Mouse (Mus musculus) MEL (cell line): ENCODE measurements at regions not wholly inside any gene's neighbourhood (a gene's known extent, or its start where the extent isn't known, plus 50 kb on each side); places are given as distances from the start of the nearest gene placed in this dataset.

Source experiments
- DNase-seq: peaks from one replicate; pipeline ENCODE4 v3.0.0; 2011; ENCODE audit warnings: low read depth, low spot score
- H3K27ac ChIP-seq: 2 replicates; pipeline ENCODE4 v1.5.1; 2012; ENCODE audit warnings: low read depth, mild to moderate bottlenecking, control low read depth, low read length, moderate library complexity; ENCODE audit not compliant: control insufficient read depth
- H3K27me3 ChIP-seq, 2 experiments: fragments of 150-350 bp in 1 of 2; sonication (generic) in 1 of 2; 2 replicates each; pipeline ENCODE4 v1.6.1; 2012; ENCODE audit warnings: low read length in 2 of 2, mild to moderate bottlenecking in 2 of 2, improper control_type of control experiment in 1 of 2, moderate library complexity in 1 of 2; ENCODE audit not compliant: insufficient read depth in 2 of 2, control insufficient read depth in 1 of 2
- H3K36me3 ChIP-seq, 2 experiments: 2 replicates each; pipeline ENCODE4 v1.6.1; 2012 to 2014; ENCODE audit warnings: low read length in 2 of 2, improper control_type of control experiment in 1 of 2, inconsistent platforms in 1 of 2, mild to moderate bottlenecking in 1 of 2; ENCODE audit not compliant: insufficient read depth in 2 of 2, control insufficient read depth in 1 of 2
- H3K4me1 ChIP-seq, 2 experiments: fragments of 150-350 bp in 1 of 2; sonication (generic) in 1 of 2; 2 replicates each; pipeline ENCODE4 v1.6.1; 2012; ENCODE audit warnings: low read length in 2 of 2, improper control_type of control experiment in 1 of 2, mild to moderate bottlenecking in 1 of 2; ENCODE audit not compliant: insufficient read depth in 2 of 2, control insufficient read depth in 1 of 2
- H3K4me3 ChIP-seq, 2 experiments: fragments of 150-350 bp in 1 of 2; sonication (generic) in 1 of 2; 2 replicates each; pipeline ENCODE4 v1.5.1; 2012; ENCODE audit warnings: low read depth in 2 of 2, low read length in 2 of 2, mild to moderate bottlenecking in 2 of 2, moderate library complexity in 2 of 2, control low read depth in 1 of 2, improper control_type of control experiment in 1 of 2; ENCODE audit not compliant: control insufficient read depth in 1 of 2, insufficient read depth in 1 of 2
- H3K79me2 ChIP-seq: 2 replicates; pipeline ENCODE4 v1.6.1; 2012; ENCODE audit warnings: mild to moderate bottlenecking, low read length, moderate library complexity; ENCODE audit not compliant: control insufficient read depth, poor library complexity, insufficient read depth
- H3K9ac ChIP-seq: 2 replicates; pipeline ENCODE4 v1.6.1; 2012; ENCODE audit warnings: low read depth, mild to moderate bottlenecking, control low read depth, low read length, moderate library complexity; ENCODE audit not compliant: control insufficient read depth, poor library complexity, severe bottlenecking
- H3K9me3 ChIP-seq: fragments of 150-350 bp; sonication (generic); replicated peaks from 2 replicates; pipeline ENCODE4 v1.6.1; 2012; ENCODE audit warnings: mild to moderate bottlenecking, low read length, improper control_type of control experiment, moderate library complexity; ENCODE audit not compliant: insufficient read depth
- ELF1 ChIP-seq: IDR thresholded peaks from 2 replicates; pipeline ENCODE4 v1.6.1; 2014; ENCODE audit warnings: low read depth, mild to moderate bottlenecking, inconsistent platforms, low read length, improper control_type of control experiment, moderate library complexity
- EP300 ChIP-seq, 2 experiments: IDR thresholded peaks; 2 replicates each; pipeline ENCODE4 v1.6.1; 2011; ENCODE audit warnings: improper control_type of control experiment in 2 of 2, low read length in 2 of 2, low read depth in 1 of 2, mild to moderate bottlenecking in 1 of 2
- GABPA ChIP-seq: IDR thresholded peaks from 2 replicates; pipeline ENCODE4 v1.6.1; 2012; ENCODE audit warnings: low read depth, mild to moderate bottlenecking, inconsistent platforms, low read length, improper control_type of control experiment, moderate library complexity
- GATA1 ChIP-seq: IDR thresholded peaks from 2 replicates; pipeline ENCODE4 v1.6.1; 2011; ENCODE audit warnings: low read depth, low read length, improper control_type of control experiment
- JUND ChIP-seq: IDR thresholded peaks from 2 replicates; pipeline ENCODE4 v1.6.1; 2011; ENCODE audit warnings: low read depth, mild to moderate bottlenecking, improper control_type of control experiment, low read length
- KAT2A ChIP-seq: conservative IDR thresholded peaks from 2 replicates; pipeline ENCODE4 v1.6.1; 2012; ENCODE audit warnings: low read depth, low read length, improper control_type of control experiment, inconsistent platforms
- MAFK ChIP-seq: IDR thresholded peaks from 2 replicates; pipeline ENCODE4 v1.6.1; 2011; ENCODE audit warnings: low read depth, mild to moderate bottlenecking, low read length, improper control_type of control experiment, borderline replicate concordance
- MAX ChIP-seq: IDR thresholded peaks from 2 replicates; pipeline ENCODE4 v1.6.1; 2011; ENCODE audit warnings: low read length, improper control_type of control experiment
- MAZ ChIP-seq: IDR thresholded peaks from 2 replicates; pipeline ENCODE4 v1.6.1; 2012; ENCODE audit warnings: low read depth, mild to moderate bottlenecking, inconsistent platforms, low read length, improper control_type of control experiment
- MEF2A ChIP-seq: IDR thresholded peaks from 2 replicates; pipeline ENCODE4 v1.6.1; 2014; ENCODE audit warnings: low read depth, mild to moderate bottlenecking, inconsistent platforms, low read length, improper control_type of control experiment; ENCODE audit not compliant: poor library complexity, insufficient replicate concordance, severe bottlenecking; ENCODE audit errors: extremely low read depth
- MYB ChIP-seq: IDR thresholded peaks from 2 replicates; pipeline ENCODE4 v1.6.1; 2011; ENCODE audit warnings: mild to moderate bottlenecking, low read depth, low read length, improper control_type of control experiment
- MYC ChIP-seq: IDR thresholded peaks from 2 replicates; pipeline ENCODE4 v1.6.1; 2011; ENCODE audit warnings: low read depth, mild to moderate bottlenecking, low read length, improper control_type of control experiment, moderate library complexity
- NRF1 ChIP-seq: IDR thresholded peaks from 2 replicates; pipeline ENCODE4 v1.6.1; 2014; ENCODE audit warnings: low read depth, mild to moderate bottlenecking, inconsistent platforms, low read length, improper control_type of control experiment, moderate library complexity; ENCODE audit not compliant: poor library complexity, insufficient read depth, severe bottlenecking
- POLR2A ChIP-seq, 2 experiments: IDR thresholded peaks; 2 replicates each; pipeline ENCODE4 v1.6.1; 2011 to 2012; ENCODE audit warnings: low read length in 2 of 2, mild to moderate bottlenecking in 2 of 2, control low read depth in 1 of 2, improper control_type of control experiment in 1 of 2, low read depth in 1 of 2, moderate library complexity in 1 of 2; ENCODE audit not compliant: control insufficient read depth in 1 of 2, insufficient read depth in 1 of 2, poor library complexity in 1 of 2
- POLR2AphosphoS2 ChIP-seq: IDR thresholded peaks from 2 replicates; pipeline ENCODE4 v1.6.1; 2011; ENCODE audit warnings: low read length, improper control_type of control experiment
- RCOR1 ChIP-seq: IDR thresholded peaks from 2 replicates; pipeline ENCODE4 v1.6.1; 2012; ENCODE audit warnings: low read depth, mild to moderate bottlenecking, inconsistent platforms, low read length, improper control_type of control experiment
- TAL1 ChIP-seq: IDR thresholded peaks from 2 replicates; pipeline ENCODE4 v1.6.1; 2012; ENCODE audit warnings: mild to moderate bottlenecking, inconsistent platforms, low read length, moderate library complexity, mixed read lengths
- USF1 ChIP-seq: IDR thresholded peaks from 2 replicates; pipeline ENCODE4 v1.6.1; 2014; ENCODE audit warnings: low read depth, mild to moderate bottlenecking, inconsistent platforms, low read length, improper control_type of control experiment, moderate library complexity
- ZC3H11A ChIP-seq: IDR thresholded peaks from 2 replicates; pipeline ENCODE4 v1.6.1; 2012; ENCODE audit warnings: low read depth, mild to moderate bottlenecking, inconsistent platforms, low read length, improper control_type of control experiment

- H3K4me3 ChIP-seq: no peak overlapping the region
- TF ChIP-seq MAX (no peak), KAT2A (no peak), JUND (no peak), ZC3H11A (no peak), MYC (no peak), POLR2A (IDR thresholded peaks at IDR 0.05; ENCODE audit: control insufficient read depth in 1 of 2, insufficient read depth in 1 of 2, low read depth in 1 of 2, low read length in 2 of 2, poor library complexity in 1 of 2) (no peak), MAZ (no peak), NRF1 (no peak), USF1 (no peak), TAL1 (no peak), GABPA (no peak), GATA1 (no peak), MAFK (no peak)
- TF ChIP-seq, all 39 proteins: peak for 0
- Histone ChIP-seq H3K9ac (no peak overlapping the region), H3K27ac (no peak overlapping the region), H3K36me3 (no peaks in the 10 kb centered on the region), H3K4me1 (no peaks in the 10 kb centered on the region), H3K79me2 (no peaks in the 10 kb centered on the region), H3K27me3 (no peaks in the 10 kb centered on the region), H3K9me3 (no peaks in the 10 kb centered on the region)
- no peak for DNase-seq
These were observed 254.1 kb upstream of the Plxna2 start for GRCm38 (mm10) chr1:194363917-194364316.

- no peak overlapping the region for H3K9ac ChIP-seq
- no peaks in the 10 kb centered on the region for H3K36me3 ChIP-seq
- no peak overlapping the region for H3K27ac ChIP-seq
- no peak overlapping the region for H3K4me3 ChIP-seq
- DNase-seq: no peak
- H3K9me3 ChIP-seq: no peaks in the 10 kb centered on the region
- H3K79me2 ChIP-seq: no peaks in the 10 kb centered on the region
- TF ChIP-seq MAX (no peak), MEF2A (no peak), POLR2AphosphoS2 (no peak), RCOR1 (no peak), MYB (no peak), MYC (no peak), ZC3H11A (no peak), ELF1 (no peak), GABPA (no peak), POLR2A (IDR thresholded peaks at IDR 0.05; ENCODE audit: control insufficient read depth in 1 of 2, insufficient read depth in 1 of 2, low read depth in 1 of 2, low read length in 2 of 2, poor library complexity in 1 of 2) (no peak), MAFK (no peak), MAZ (no peak), EP300 (IDR thresholded peaks at IDR 0.05; ENCODE audit: low read depth in 1 of 2, low read length in 2 of 2) (no peak)
- no peaks in the 10 kb centered on the region for H3K4me1 ChIP-seq
- no peaks in the 10 kb centered on the region for H3K27me3 ChIP-seq
These were observed 254.8 kb upstream of the Plxna2 start for GRCm38 (mm10) chr1:194363129-194363768.
